Mouse (Mus musculus): ENCODE measurements around the gene Olfr1395.

GRCm38 (mm10) chr11:49114158-49114557 is 27.9 kb upstream of the Olfr1395 start:
- no peak for TF ChIP-seq EP300 (IDR thresholded peaks at IDR 0.05; ENCODE audit: low read depth)
- TF ChIP-seq CTCF (IDR thresholded peaks at IDR 0.05; ENCODE audit: low read depth) = no peak
